Mouse (Mus musculus) intestine, embryonic 16.5 days (tissue): Measurements from ENCODE around the gene Hyal2. TPM values are rescaled to one million over a fixed set of nuclear protein-coding genes. Genes with fewer than 3 reads are reported as not detected.
A peak's percentile ranks its signal among the peaks of the same experiment; 100 is the strongest.

Experiments
- ATAC-seq: fragments of 200-750 bp; cut with Nextera tagmentation; 2 replicates; pipeline ENCODE4 v1.8.0; 2017; ENCODE audit warnings: moderate TSS enrichment, moderate library complexity
- H3K27ac ChIP-seq: fragments of 300-500 bp; sonication (generic); 2 replicates; pipeline ENCODE4 v1.5.1; 2014; ENCODE audit warnings: mild to moderate bottlenecking, low read length
- H3K27me3 ChIP-seq: fragments of 300-500 bp; sonication (generic); replicated peaks from 2 replicates; pipeline ENCODE4 v1.6.1; 2014; ENCODE audit warnings: low read length, control low read depth, mixed read lengths; ENCODE audit not compliant: control insufficient read depth, insufficient read depth
- H3K36me3 ChIP-seq: fragments of 300-500 bp; sonication (generic); 2 replicates; pipeline ENCODE4 v1.6.1; 2014; ENCODE audit warnings: low read length, control low read depth; ENCODE audit not compliant: control insufficient read depth, insufficient read depth
- H3K4me1 ChIP-seq: fragments of 300-500 bp; sonication (generic); 2 replicates; pipeline ENCODE4 v1.6.1; 2014; ENCODE audit warnings: low read length, control low read depth, mixed read lengths; ENCODE audit not compliant: control insufficient read depth, insufficient read depth
- H3K4me2 ChIP-seq: fragments of 300-500 bp; sonication (generic); 2 replicates; pipeline ENCODE4 v1.6.1; 2014; ENCODE audit warnings: low read depth, low read length, control low read depth
- H3K4me3 ChIP-seq: fragments of 300-500 bp; sonication (generic); 2 replicates; pipeline ENCODE4 v1.5.1; 2014; ENCODE audit warnings: mild to moderate bottlenecking, low read length
- H3K9ac ChIP-seq: fragments of 300-500 bp; sonication (generic); 2 replicates; pipeline ENCODE4 v1.6.1; 2014; ENCODE audit warnings: low read depth, low read length
- H3K9me3 ChIP-seq: fragments of 300-500 bp; sonication (generic); 2 replicates; pipeline ENCODE4 v1.6.1; 2016; ENCODE audit warnings: low read length, control low read depth; ENCODE audit not compliant: control insufficient read depth
- WGBS: fragments of 180-500 bp; shearing (Covaris S2); extraction: QIAGEN DNeasy Blood & Tissue Kit; methylation state at CpG from one replicate; pipeline ENCODE4 v1.1.7; 2014; 5-methylcytosine and 5-hydroxymethylcytosine counted together
- polyA plus RNA-seq: library from polyadenylated mRNA; unstranded; fragments of >200 nt; fragmentation: Nextera tagmentation; extraction: Ambion mirVana; gene quantifications from 2 replicates; pipeline ENCODE4 v1.2.1, GENCODE M21; 2015

Hyal2 gene
- polyA plus RNA-seq, 1 experiment from 2014 or later: 91.2 TPM

DNA sequence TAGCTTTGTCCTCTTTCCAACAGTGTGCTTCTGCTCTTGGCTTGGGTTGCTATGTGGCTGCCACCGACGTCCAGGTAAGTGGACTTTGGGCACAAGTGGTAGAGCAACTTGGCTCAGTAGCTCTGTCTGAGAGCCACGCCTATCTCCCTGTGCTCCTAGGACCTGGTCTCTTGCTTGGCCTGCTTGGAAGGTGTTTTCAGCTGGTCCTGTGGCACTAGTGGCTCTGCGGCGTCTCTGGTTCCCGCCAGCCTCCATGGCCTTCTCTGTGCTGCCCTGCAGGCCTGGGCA is 23.0 kb downstream of the Hyal2 start:
- H3K27me3 ChIP-seq: no peaks in the 10 kb centered on the region
- peak overlapping the region; percentile 55 for H3K9ac ChIP-seq
- ATAC-seq: no peak
- no peaks in the 10 kb centered on the region for H3K9me3 ChIP-seq
- 83% methylated on average over 6 of the region's 6 CpGs for WGBS
- H3K27ac ChIP-seq: peak overlapping the region; percentile 85
- H3K4me3 ChIP-seq: peak overlapping the region; percentile 15; the same call in 1 of the 2 replicates
- H3K4me2 ChIP-seq: peak overlapping the region; percentile 43
- peaks cover 23% of the 10 kb centered on the region for H3K36me3 ChIP-seq
- H3K4me1 ChIP-seq: peaks cover 31% of the 10 kb centered on the region

DNA sequence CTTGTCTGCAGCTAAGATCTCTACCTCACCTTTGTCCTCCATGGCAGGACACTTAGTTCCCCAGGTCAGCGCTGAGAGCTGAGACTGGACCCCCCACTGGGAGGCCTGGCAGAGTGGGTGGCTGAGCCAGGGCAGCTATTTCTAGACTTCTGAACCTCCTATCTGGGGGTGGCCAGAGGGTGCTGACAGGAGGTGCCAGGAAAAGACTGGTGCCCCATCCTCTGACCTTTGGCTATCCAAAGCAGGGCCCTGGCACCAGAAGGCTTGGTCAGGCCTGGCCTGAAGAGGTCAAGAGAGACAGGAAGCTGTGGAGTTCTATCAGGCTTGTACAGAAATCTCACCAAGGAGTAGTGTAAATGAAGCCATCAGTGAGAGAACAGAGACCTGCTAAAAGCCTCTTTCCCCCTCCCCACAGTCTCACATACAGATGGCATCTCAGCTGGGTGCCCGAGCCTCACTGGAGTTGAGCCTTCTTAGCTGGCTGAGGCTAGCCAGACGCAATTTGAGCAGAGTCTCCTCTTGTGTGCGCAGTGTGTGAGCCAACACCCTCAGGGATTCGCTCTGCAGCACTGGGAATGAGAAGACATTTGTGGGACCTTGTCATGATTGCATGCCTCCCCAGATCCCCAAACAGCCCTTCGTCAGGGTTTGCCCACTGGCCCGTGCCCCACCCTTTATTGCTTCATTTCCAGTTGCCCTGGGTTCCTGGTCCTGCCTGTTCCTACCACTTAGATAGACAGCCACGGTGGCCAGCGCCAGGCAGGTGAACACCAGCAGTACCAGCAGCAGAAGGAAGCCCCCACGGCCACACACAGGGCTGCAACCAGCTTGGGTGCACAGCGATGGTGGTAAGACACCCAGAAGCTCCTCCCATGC is 25.6 kb downstream of the Hyal2 start:
- peaks cover 23% of the 10 kb centered on the region for H3K36me3 ChIP-seq
- H3K9ac ChIP-seq: no peak overlapping the region
- H3K27ac ChIP-seq: no peak overlapping the region
- WGBS: 80% methylated on average over 11 of the region's 11 CpGs
- peaks cover 25% of the 10 kb centered on the region for H3K4me1 ChIP-seq
- ATAC-seq: no peak
- H3K9me3 ChIP-seq: no peaks in the 10 kb centered on the region
- no peaks in the 10 kb centered on the region for H3K27me3 ChIP-seq
- no peak overlapping the region for H3K4me3 ChIP-seq
- no peak overlapping the region for H3K4me2 ChIP-seq

DNA sequence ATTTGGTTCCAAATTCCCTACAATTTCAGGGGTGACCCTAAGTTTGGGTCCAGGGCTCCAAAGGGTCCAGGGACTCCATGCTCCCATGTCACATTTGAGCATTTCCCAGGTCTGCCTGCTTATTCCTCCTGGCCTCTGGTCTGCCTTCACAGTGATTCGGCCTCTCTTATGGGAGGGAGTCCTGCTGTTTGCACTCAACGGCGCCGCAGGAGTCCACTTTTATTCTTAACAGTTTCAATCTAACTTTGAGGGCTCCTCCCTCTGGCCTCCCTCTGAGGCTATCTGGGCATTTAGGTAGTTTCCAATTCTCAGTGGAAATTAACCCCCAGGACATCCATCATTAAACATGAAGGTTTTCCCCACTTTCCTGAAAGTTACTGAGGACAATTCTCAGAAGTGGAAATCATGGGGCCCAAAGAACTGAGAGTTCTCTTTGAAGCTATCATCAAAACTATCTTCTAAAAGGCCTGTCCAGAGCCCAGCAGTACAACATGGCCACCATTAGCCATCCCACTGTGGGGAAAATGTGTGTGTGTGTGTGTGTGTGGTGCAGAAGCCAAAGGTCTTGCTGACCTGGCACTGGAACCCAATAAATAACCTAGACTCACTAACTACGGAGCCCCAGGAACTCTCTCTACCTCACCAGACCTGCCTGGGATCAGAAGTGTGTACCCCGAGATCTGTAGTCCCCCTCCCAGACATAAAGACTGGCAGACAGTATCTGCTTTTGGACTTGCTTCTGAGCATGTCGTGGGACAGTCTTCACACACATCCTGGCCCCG is 26.7 kb downstream of the Hyal2 start:
- no peak for ATAC-seq
- 80% methylated on average over 8 of the region's 8 CpGs for WGBS

DNA sequence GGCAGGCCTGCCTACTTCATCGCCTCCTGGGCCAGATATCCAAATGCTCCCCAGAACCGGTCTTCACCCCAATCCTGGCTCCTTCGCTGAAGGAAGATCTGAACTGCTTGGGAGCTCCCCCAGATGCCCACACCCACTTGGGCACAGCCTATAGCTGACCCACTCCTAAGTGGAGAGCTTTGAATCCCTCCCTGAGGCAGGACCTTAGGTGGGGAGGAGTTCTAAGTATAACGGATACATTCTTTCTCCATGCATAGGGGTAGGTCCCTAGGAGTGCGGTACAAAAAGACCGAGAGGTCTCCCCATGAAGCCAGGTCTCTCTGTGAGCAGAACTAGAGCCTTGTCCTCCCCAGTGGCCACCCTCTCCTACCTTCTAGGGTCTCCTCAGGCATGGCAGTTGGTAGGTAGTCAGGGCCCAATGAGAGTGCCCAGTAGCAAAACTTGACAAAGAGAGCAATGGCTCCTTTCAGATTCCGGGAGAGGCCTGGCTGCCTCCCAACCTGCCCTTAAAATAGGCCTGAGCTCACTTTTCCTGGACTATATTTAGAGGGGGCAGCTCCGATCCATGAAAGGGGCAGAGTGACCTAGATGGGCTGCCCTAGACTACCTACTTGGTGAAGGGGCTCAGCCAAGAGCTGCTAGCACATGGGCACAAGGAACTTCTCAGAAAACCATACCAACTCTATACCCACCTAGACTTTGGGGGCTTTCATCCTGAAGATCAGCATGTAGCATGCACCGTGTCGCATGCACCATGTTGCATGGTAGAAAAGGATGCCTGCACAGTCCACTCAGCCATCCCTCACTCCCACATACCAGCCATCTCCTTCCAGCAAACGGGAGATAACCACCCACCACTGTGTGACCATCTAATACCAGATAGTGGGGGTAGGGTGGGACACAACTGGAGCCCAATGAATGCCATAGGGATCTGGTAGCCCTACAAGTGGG is 29.1 kb downstream of the Hyal2 start:
- WGBS: 88% methylated on average over 11 of the region's 11 CpGs
- Histone ChIP-seq H3K27me3 (no peaks in the 10 kb centered on the region), H3K4me2 (no peak overlapping the region), H3K9ac (no peak overlapping the region), H3K4me3 (no peak overlapping the region), H3K9me3 (no peaks in the 10 kb centered on the region), H3K4me1 (peaks cover 21% of the 10 kb centered on the region; the same call in 1 of the 2 replicates), H3K36me3 (peaks cover 15% of the 10 kb centered on the region), H3K27ac (no peak overlapping the region)
- ATAC-seq: no peak

More for the DNA sequence above, 26.7 kb downstream of the Hyal2 start:
- H3K4me3 ChIP-seq: no peak overlapping the region
- H3K27me3 ChIP-seq: no peaks in the 10 kb centered on the region
- no peak overlapping the region for H3K4me2 ChIP-seq
- H3K9ac ChIP-seq: no peak overlapping the region
- no peak overlapping the region for H3K27ac ChIP-seq
- no peaks in the 10 kb centered on the region for H3K9me3 ChIP-seq
- peaks cover 21% of the 10 kb centered on the region for H3K4me1 ChIP-seq
- peaks cover 23% of the 10 kb centered on the region for H3K36me3 ChIP-seq

DNA sequence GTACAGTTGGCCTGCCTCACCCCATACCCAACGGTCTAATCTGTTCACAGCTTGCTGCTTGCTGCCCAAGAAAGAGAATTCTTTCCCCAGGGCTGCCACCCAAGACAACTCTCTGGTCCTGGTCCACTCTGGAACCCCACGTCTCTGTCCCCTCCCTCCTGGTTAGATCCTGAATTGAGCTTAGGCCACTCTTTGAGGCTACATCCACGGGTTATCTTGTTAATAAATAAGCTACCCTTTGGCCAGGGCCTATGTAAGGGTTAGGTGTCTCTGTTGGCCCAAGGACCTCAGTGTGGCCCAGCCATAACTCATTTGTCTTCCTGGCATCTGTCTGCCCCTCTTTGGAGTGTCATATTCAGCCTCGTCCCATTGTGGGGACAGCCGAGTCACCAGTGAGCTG is 30.6 kb downstream of the Hyal2 start:
- no peak overlapping the region for H3K4me3 ChIP-seq
- no peaks in the 10 kb centered on the region for H3K27me3 ChIP-seq
- no peak for ATAC-seq
- no peaks in the 10 kb centered on the region for H3K9me3 ChIP-seq
- 63% methylated on average over 5 of the region's 5 CpGs for WGBS
- no peak overlapping the region for H3K27ac ChIP-seq
- no peak overlapping the region for H3K4me2 ChIP-seq
- peak overlapping the region; percentile 24; the same call in 1 of the 2 replicates for H3K9ac ChIP-seq
- H3K36me3 ChIP-seq: peaks cover 8% of the 10 kb centered on the region; the same call in 1 of the 2 replicates
- peaks cover 32% of the 10 kb centered on the region for H3K4me1 ChIP-seq

DNA sequence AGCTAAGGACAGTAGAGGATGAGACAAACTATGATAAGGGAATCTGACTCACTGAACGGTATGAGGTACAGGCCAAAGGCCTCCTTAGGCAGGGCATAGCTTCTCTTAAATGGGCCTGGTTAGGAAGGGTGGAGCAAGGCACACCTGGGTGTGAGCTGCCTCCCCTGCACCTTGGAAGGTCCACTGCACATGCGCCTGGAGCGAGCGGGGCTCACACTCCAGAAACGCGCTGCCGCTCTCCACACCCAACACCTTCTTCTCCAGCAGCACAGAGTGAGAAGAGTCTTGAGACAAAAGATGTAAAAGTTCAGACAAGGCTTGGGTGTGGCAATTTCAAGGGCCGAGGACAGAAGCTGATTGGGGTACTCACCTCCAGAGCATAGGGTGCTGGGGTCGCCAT is 31.7 kb downstream of the Hyal2 start:
- H3K27me3 ChIP-seq: no peaks in the 10 kb centered on the region
- WGBS: 81% methylated on average over 9 of the region's 9 CpGs
- H3K36me3 ChIP-seq: peaks cover 2% of the 10 kb centered on the region; the same call in 1 of the 2 replicates

DNA sequence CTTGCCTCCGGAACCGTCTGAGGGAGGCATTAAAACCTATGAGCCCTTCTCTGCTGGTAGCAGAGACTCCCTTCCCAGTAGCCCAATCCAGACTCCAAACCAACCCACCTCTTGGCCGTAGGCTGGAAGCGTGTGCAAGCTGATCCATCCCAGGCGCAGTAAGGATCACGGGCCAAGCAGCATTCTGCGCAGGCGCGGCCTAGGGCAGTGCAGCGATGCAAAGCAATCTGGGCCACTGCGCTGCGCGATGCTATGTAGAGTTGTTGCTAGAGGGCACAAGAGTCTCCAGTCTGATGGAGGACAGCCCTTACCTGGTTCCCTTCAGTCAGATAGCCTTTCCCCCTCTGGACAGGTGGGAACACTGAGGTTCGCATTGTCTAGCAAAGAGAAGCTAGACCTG is 32.1 kb downstream of the Hyal2 start:
- ATAC-seq: no peak
- Histone ChIP-seq H3K36me3 (peaks cover 2% of the 10 kb centered on the region; the same call in 1 of the 2 replicates), H3K4me1 (peaks cover 42% of the 10 kb centered on the region), H3K27me3 (no peaks in the 10 kb centered on the region), H3K4me2 (no peak overlapping the region), H3K9ac (no peak overlapping the region), H3K27ac (no peak overlapping the region), H3K9me3 (no peaks in the 10 kb centered on the region), H3K4me3 (no peak overlapping the region)
- WGBS: 68% methylated on average over 14 of the region's 14 CpGs

More for the DNA sequence above, 31.7 kb downstream of the Hyal2 start:
- no peak overlapping the region for H3K4me3 ChIP-seq
- no peak overlapping the region for H3K27ac ChIP-seq
- H3K9ac ChIP-seq: no peak overlapping the region
- peaks cover 42% of the 10 kb centered on the region for H3K4me1 ChIP-seq
- ATAC-seq: no peak
- no peak overlapping the region for H3K4me2 ChIP-seq
- no peaks in the 10 kb centered on the region for H3K9me3 ChIP-seq

DNA sequence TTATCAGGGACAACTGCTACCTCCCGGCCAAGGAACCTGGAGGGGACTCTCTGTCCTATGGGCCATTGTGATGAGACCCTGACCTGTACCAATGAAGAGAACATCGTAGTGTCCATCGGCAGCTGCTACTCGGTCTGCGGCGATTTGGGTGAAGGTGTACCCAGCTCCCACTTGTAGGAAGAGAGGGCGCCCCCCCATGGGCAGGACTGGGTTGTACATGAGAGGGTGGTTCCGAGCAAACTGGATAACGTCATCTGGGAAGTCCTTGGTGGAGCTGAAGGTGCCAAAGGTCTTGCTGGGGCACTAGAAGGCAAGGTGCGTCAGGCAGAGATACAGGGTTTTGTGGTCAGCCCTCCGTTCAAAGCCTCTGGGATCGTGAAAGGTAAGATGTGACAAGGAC is 33.0 kb downstream of the Hyal2 start:
- Histone ChIP-seq H3K36me3 (peaks cover 2% of the 10 kb centered on the region; the same call in 1 of the 2 replicates), H3K4me3 (no peak overlapping the region), H3K9me3 (no peaks in the 10 kb centered on the region), H3K4me2 (no peak overlapping the region), H3K27me3 (no peaks in the 10 kb centered on the region), H3K4me1 (peaks cover 46% of the 10 kb centered on the region), H3K27ac (no peak overlapping the region), H3K9ac (no peak overlapping the region)
- 72% methylated on average over 12 of the region's 12 CpGs for WGBS
- no peak for ATAC-seq
